ENCODE assay signal across 26 mouse cellular contexts in genomic region chr7:117392863-117393569, GRCm38 (mm10). TPM values are rescaled to one million over a fixed set of nuclear protein-coding genes. Genes with fewer than 3 reads are reported as not detected.
DNase-seq lines count a peak whose midpoint lies in the region; ATAC-seq and TF ChIP-seq lines count a peak whose summit lies in the region.
"Had no signal": no experiment of that assay in that cellular context is flagged by ENCODE, and none has a peak within 500 bp of the region (broad histone marks: within the 10 kb centered on the region; RNA-seq: fewer than 3 reads in every experiment).

No protein-coding gene starts in this region.

- peak; percentile 35 for DNase-seq in lung, embryonic 14.5 days
- DNase-seq in lung, postnatal 0 days (ENCODE audit: low spot score), result no peak
- DNase-seq in 416B (ENCODE audit: low read depth), result peak; percentile 55
- peak; percentile 22 for DNase-seq in MEL-GATA-1-ER (ENCODE audit: extremely low read depth, low read depth)
- no peak for DNase-seq in liver, embryonic 13.5 days
- DNase-seq in gastrocnemius, adult 2 months, result no peak
- DNase-seq in forebrain, embryonic 10.5 days (ENCODE audit: extremely low spot score, low spot score), result no peak
- no peak for DNase-seq in kidney, adult 11 months
- DNase-seq: adrenal gland, postnatal 10 days; B cell, adult 2 months; cerebellum, adult 18-20 months; cerebellum, postnatal 14 days; layer of hippocampus, postnatal 36 days; left cerebral cortex, postnatal 4 days; lung, postnatal 14 days; right cerebral cortex, adult 18-20 months; spleen, adult 18-20 months; thymus, adult 18-20 months had no signal

- no peak for ATAC-seq in lung, embryonic 14.5 days (ENCODE audit: insufficient read depth)
- no peak for ATAC-seq in lung, postnatal 0 days
- no peak for ATAC-seq in liver, embryonic 13.5 days (ENCODE audit: low read depth)
- ATAC-seq: forebrain, embryonic 15.5 days; hindbrain, embryonic 16.5 days had no signal

- no peak for TF ChIP-seq EP300 in lung, postnatal 0 days (IDR thresholded peaks at IDR 0.05)

- no peak overlapping the region for H3K4me2 ChIP-seq in lung, embryonic 14.5 days
- H3K4me2 ChIP-seq in lung, postnatal 0 days (replicated peaks; ENCODE audit: low read depth, low read length), result no peak overlapping the region
- H3K4me2 ChIP-seq in liver, embryonic 13.5 days, result no peak overlapping the region
- H3K4me2 ChIP-seq: forebrain, embryonic 15.5 days; neural tube, embryonic 12.5 days had no signal

- H3K36me3 ChIP-seq in lung, embryonic 14.5 days (ENCODE audit: insufficient read depth), result no peaks in the 10 kb centered on the region
- H3K36me3 ChIP-seq in lung, postnatal 0 days (ENCODE audit: insufficient read depth, low read length), result no peaks in the 10 kb centered on the region
- H3K36me3 ChIP-seq in liver, embryonic 13.5 days, result no peaks in the 10 kb centered on the region
- peaks cover 35% of the 10 kb centered on the region for H3K36me3 ChIP-seq in forebrain, embryonic 10.5 days (replicated peaks)
- H3K36me3 ChIP-seq: forebrain, embryonic 15.5 days; heart, embryonic 10.5 days; heart, embryonic 15.5 days; neural tube, embryonic 12.5 days had no signal

- no peaks in the 10 kb centered on the region for H3K9me3 ChIP-seq in lung, embryonic 14.5 days (ENCODE audit: low read depth, low read length)
- H3K9me3 ChIP-seq in lung, postnatal 0 days (ENCODE audit: low read length), result no peaks in the 10 kb centered on the region
- no peaks in the 10 kb centered on the region for H3K9me3 ChIP-seq in liver, embryonic 13.5 days (replicated peaks)
- H3K9me3 ChIP-seq in forebrain, embryonic 10.5 days, result no peaks in the 10 kb centered on the region
- H3K9me3 ChIP-seq: forebrain, embryonic 15.5 days; heart, embryonic 10.5 days; heart, embryonic 15.5 days; midbrain, embryonic 10.5 days; neural tube, embryonic 12.5 days had no signal

- no peak overlapping the region for H3K4me3 ChIP-seq in lung, embryonic 14.5 days (ENCODE audit: low read depth, low read length)
- H3K4me3 ChIP-seq in lung, postnatal 0 days (ENCODE audit: low read depth, low read length), result no peak overlapping the region
- no peak overlapping the region for H3K4me3 ChIP-seq in liver, embryonic 13.5 days (replicated peaks)
- H3K4me3 ChIP-seq in gastrocnemius, adult 2 months, result no peak overlapping the region
- H3K4me3 ChIP-seq in forebrain, embryonic 10.5 days, result no peak overlapping the region
- H3K4me3 ChIP-seq: forebrain, embryonic 15.5 days; heart, embryonic 10.5 days; heart, embryonic 15.5 days; midbrain, embryonic 10.5 days; myocyte; neural tube, embryonic 12.5 days had no signal

- H3K27ac ChIP-seq in lung, embryonic 14.5 days (ENCODE audit: low read depth), result no peak overlapping the region
- no peak overlapping the region for H3K27ac ChIP-seq in lung, postnatal 0 days (ENCODE audit: low read length)
- H3K27ac ChIP-seq in liver, embryonic 13.5 days, result peak overlapping the region; percentile 67
- no peak overlapping the region for H3K27ac ChIP-seq in gastrocnemius, adult 2 months
- no peak overlapping the region for H3K27ac ChIP-seq in forebrain, embryonic 10.5 days
- H3K27ac ChIP-seq: forebrain, embryonic 15.5 days; heart, embryonic 10.5 days; heart, embryonic 15.5 days; midbrain, embryonic 10.5 days; neural tube, embryonic 12.5 days; stomach, postnatal 0 days had no signal

- no peaks in the 10 kb centered on the region for H3K27me3 ChIP-seq in lung, embryonic 14.5 days (ENCODE audit: insufficient read depth, low read length)
- no peaks in the 10 kb centered on the region for H3K27me3 ChIP-seq in lung, postnatal 0 days (replicated peaks; ENCODE audit: insufficient read depth, low read length)
- no peaks in the 10 kb centered on the region for H3K27me3 ChIP-seq in liver, embryonic 13.5 days
- H3K27me3 ChIP-seq in forebrain, embryonic 10.5 days (ENCODE audit: poor library complexity, severe bottlenecking), result no peaks in the 10 kb centered on the region
- H3K27me3 ChIP-seq: forebrain, embryonic 15.5 days; heart, embryonic 15.5 days; neural tube, embryonic 12.5 days had no signal

- no peak for TF ChIP-seq CTCF in lung, embryonic 14.5 days (IDR thresholded peaks at IDR 0.05; ENCODE audit: low read depth)
- TF ChIP-seq CTCF in lung, postnatal 0 days (IDR thresholded peaks at IDR 0.05), result no peak
- TF ChIP-seq CTCF in gastrocnemius, adult 2 months (IDR thresholded peaks at IDR 0.05), result no peak

- H3K4me1 ChIP-seq in lung, embryonic 14.5 days (ENCODE audit: insufficient read depth), result 0 out of 2 replicates have a peak, but pooled peaks cover 4% of the 10 kb centered on the region
- H3K4me1 ChIP-seq in lung, postnatal 0 days (ENCODE audit: insufficient read depth, low read depth, low read length), result no peaks in the 10 kb centered on the region
- peaks cover 54% of the 10 kb centered on the region for H3K4me1 ChIP-seq in liver, embryonic 13.5 days (replicated peaks)
- peaks cover 25% of the 10 kb centered on the region for H3K4me1 ChIP-seq in forebrain, embryonic 10.5 days

- H3K9ac ChIP-seq in lung, embryonic 14.5 days, result no peak overlapping the region
- no peak overlapping the region for H3K9ac ChIP-seq in lung, postnatal 0 days (replicated peaks; ENCODE audit: low read depth)
- no peak overlapping the region for H3K9ac ChIP-seq in liver, embryonic 13.5 days
- H3K9ac ChIP-seq: forebrain, embryonic 15.5 days; heart, embryonic 15.5 days; neural tube, embryonic 12.5 days had no signal

- intact Hi-C loops in gastrocnemius, adult 2 months (cut with DNase I), result no loop called here

- WGBS in lung, embryonic 14.5 days, result 60% methylated on average over 13 of the region's 13 CpGs
- WGBS in lung, postnatal 0 days, result 61% methylated on average over 13 of the region's 13 CpGs
- WGBS in liver, embryonic 13.5 days (ENCODE audit: insufficient replicate concordance), result 66% methylated on average over 13 of the region's 13 CpGs
- WGBS in forebrain, embryonic 10.5 days, result 86% methylated on average over 13 of the region's 13 CpGs

RNA-seq across cellular contexts. Expression of gene Xylt1, which starts 12.2 kb away (rescaled TPM):
- 1.0 and 1.3 TPM in 2 replicates for polyA plus RNA-seq in lung, embryonic 14.5 days (2014; fragmentation: Nextera tagmentation; extraction: Ambion mirVana)
- polyA plus RNA-seq in lung, postnatal 0 days (2015; fragmentation: Nextera tagmentation; extraction: Ambion mirVana), result 0.45 and 0.63 TPM in 2 replicates
- 0.20 and 0.23 TPM in 2 replicates for polyA plus RNA-seq in liver, embryonic 13.5 days (2015; fragmentation: Nextera tagmentation; extraction: Ambion mirVana)
- 1 to 10 TPM; 5.5 to 9.5 TPM for total RNA-seq in gastrocnemius, adult 2 months (2021)
- polyA plus RNA-seq in forebrain, embryonic 10.5 days (2016; fragmentation: Nextera tagmentation; extraction: Ambion mirVana), result 1.7 and 2.3 TPM in 2 replicates
- polyA plus RNA-seq: myocyte had no signal

Comparison
In these comparisons a context has a peak if more than half of its experiments do, and no peak if none do; other contexts are left out.
1. DNase-seq: peak in lung, embryonic 14.5 days (single experiment), 416B (single experiment) and MEL-GATA-1-ER (single experiment); none in lung, postnatal 0 days (single experiment), liver, embryonic 13.5 days (single experiment), gastrocnemius, adult 2 months (single experiment), forebrain, embryonic 10.5 days (single experiment) and kidney, adult 11 months (single experiment).